Mouse (Mus musculus) ES-E14 (cell line): ENCODE measurements around the gene Gpc6. TPM values are rescaled to one million over a fixed set of nuclear protein-coding genes. Genes with fewer than 3 reads are reported as not detected.

Source experiments
- DNase-seq: peaks from one replicate; pipeline ENCODE4 v3.0.0-alpha.2; 2013; ENCODE audit warnings: low read depth, low spot score
- H3K27ac ChIP-seq: 2 replicates; pipeline ENCODE4 v1.5.1; 2012; ENCODE audit warnings: low read depth, mild to moderate bottlenecking, low read length, moderate library complexity, mixed read lengths; ENCODE audit not compliant: poor library complexity, insufficient read depth, severe bottlenecking
- H3K36me3 ChIP-seq: 2 replicates; pipeline ENCODE4 v1.6.1; 2012; ENCODE audit warnings: mild to moderate bottlenecking, low read length, moderate library complexity, mixed read lengths; ENCODE audit not compliant: control insufficient read depth, poor library complexity, insufficient read depth, severe bottlenecking
- H3K4me1 ChIP-seq, 2 experiments: fragments of 150-350 bp in 1 of 2; sonication (generic) in 1 of 2; 2 replicates each; pipeline ENCODE4 v1.6.1; 2012; ENCODE audit warnings: low read length in 2 of 2, mild to moderate bottlenecking in 1 of 2, mixed read lengths in 1 of 2; ENCODE audit not compliant: control insufficient read depth in 2 of 2, insufficient read depth in 2 of 2, poor library complexity in 1 of 2
- H3K4me3 ChIP-seq, 2 experiments: fragments of 150-350 bp in 1 of 2; sonication (generic) in 1 of 2; 2 replicates each; pipeline ENCODE4 v1.5.1; 2012; ENCODE audit warnings: low read length in 2 of 2, low read depth in 1 of 2, mild to moderate bottlenecking in 1 of 2, mixed read lengths in 1 of 2; ENCODE audit not compliant: insufficient read depth in 1 of 2, poor library complexity in 1 of 2, severe bottlenecking in 1 of 2
- H3K9ac ChIP-seq: 2 replicates; pipeline ENCODE4 v1.6.1; 2012; ENCODE audit warnings: low read depth, mild to moderate bottlenecking, low read length, mixed read lengths; ENCODE audit not compliant: poor library complexity, insufficient read depth, severe bottlenecking
- H3K9me3 ChIP-seq: fragments of 150-350 bp; sonication (generic); 2 replicates; pipeline ENCODE4 v1.6.1; 2012; ENCODE audit warnings: low read depth, mild to moderate bottlenecking, low read length; ENCODE audit not compliant: control insufficient read depth, insufficient read depth
- CHD2 ChIP-seq: IDR thresholded peaks from 2 replicates; pipeline ENCODE4 v1.6.1; 2014; ENCODE audit warnings: mild to moderate bottlenecking, low read depth, low read length, inconsistent platforms
- HCFC1 ChIP-seq: IDR thresholded peaks from 2 replicates; pipeline ENCODE4 v1.6.1; 2012; ENCODE audit warnings: low read length, inconsistent platforms, borderline replicate concordance; ENCODE audit not compliant: insufficient read depth
- MAFK ChIP-seq: IDR thresholded peaks from 2 replicates; pipeline ENCODE4 v1.6.1; 2014; ENCODE audit warnings: mild to moderate bottlenecking, low read depth, low read length, inconsistent platforms; ENCODE audit not compliant: insufficient read depth
- ZC3H11A ChIP-seq: IDR thresholded peaks from 2 replicates; pipeline ENCODE4 v1.6.1; 2012; ENCODE audit warnings: low read depth, mild to moderate bottlenecking, inconsistent platforms, low read length, borderline replicate concordance
- ZNF384 ChIP-seq: IDR thresholded peaks from 2 replicates; pipeline ENCODE4 v1.6.1; 2012; ENCODE audit warnings: low read depth, low read length, inconsistent platforms
- in situ Hi-C, 2 experiments: fragments of 600-800 bp; cut with MboI; formaldehyde crosslinking; loops; one replicate each; pipeline ENCODE4 v1.15.1; 2025; ENCODE audit warnings: low sequenced_read_pairs in 2 of 2, inconsistent platforms in 1 of 2; ENCODE audit not compliant: unreplicated experiment in 2 of 2
- total RNA-seq: library from RNA; depleted of rRNA; stranded (reverse); fragments of 300-350 nt; gene quantifications from 2 replicates; pipeline ENCODE4 v1.2.3, GENCODE M21; 2012

Gene Gpc6
- total RNA-seq, 1 experiment, result 3.2 TPM

DNA sequence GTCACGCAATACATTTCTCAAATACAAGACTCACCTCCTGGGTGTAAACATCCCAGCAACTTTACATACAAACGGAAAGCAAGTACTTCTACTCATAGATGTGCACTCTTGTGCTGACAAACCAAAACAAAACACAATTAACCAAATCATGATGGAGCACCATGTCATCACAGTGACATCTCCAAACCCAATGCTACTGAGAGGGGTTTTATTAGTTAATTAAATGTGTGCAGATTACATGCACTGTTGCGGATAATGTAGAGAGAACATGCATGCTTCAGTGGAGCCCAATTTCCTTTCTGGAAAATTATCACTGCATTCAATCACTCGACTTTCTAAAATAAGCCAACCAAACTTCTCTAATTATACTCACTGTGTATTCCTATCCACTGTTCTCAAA lies 109.0 kb downstream of the Gpc6 start:
- TF ChIP-seq HCFC1, result no peak
- TF ChIP-seq CHD2, result no peak
- no peak for TF ChIP-seq ZC3H11A
- no peak for TF ChIP-seq MAFK
- TF ChIP-seq ZNF384, result no peak
- Histone ChIP-seq H3K9me3 (no peaks in the 10 kb centered on the region), H3K27ac (no peak overlapping the region), H3K4me1 (no peaks in the 10 kb centered on the region; a peak in 1 of 4 replicates), H3K4me3 (no peak overlapping the region), H3K9ac (no peak overlapping the region), H3K36me3 (no peaks in the 10 kb centered on the region)
- no peak for DNase-seq
- in situ Hi-C loops, result no loop called here

DNA sequence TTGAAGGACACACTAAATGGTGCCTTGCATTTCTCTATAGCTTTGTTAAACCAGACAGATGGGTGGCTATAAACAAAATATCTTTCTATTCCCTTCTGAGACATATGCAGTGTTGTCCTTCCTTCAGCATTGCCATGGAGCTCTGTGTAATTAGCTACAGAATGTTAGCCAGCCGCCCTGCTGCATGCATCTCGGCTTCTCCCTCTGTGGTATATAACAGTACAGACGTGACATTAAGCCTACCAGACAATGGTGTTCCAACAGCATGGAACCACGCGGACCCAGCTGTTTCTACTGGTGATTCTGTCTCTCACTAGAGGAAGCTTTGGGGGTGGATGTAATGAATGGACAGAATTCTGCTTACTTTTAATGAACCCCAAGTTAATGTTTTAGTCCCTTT lies 115.9 kb downstream of the Gpc6 start:
- H3K4me1 ChIP-seq, result no peaks in the 10 kb centered on the region; a peak in 1 of 4 replicates
- H3K27ac ChIP-seq, result no peak overlapping the region
- no peak overlapping the region for H3K9ac ChIP-seq
- no peak for DNase-seq
- H3K9me3 ChIP-seq, result no peaks in the 10 kb centered on the region
- in situ Hi-C loops, result no loop called here
- no peak overlapping the region for H3K4me3 ChIP-seq
- no peaks in the 10 kb centered on the region for H3K36me3 ChIP-seq
- TF ChIP-seq ZNF384, result no peak
- no peak for TF ChIP-seq CHD2
- no peak for TF ChIP-seq MAFK
- TF ChIP-seq HCFC1, result no peak
- TF ChIP-seq ZC3H11A, result no peak

DNA sequence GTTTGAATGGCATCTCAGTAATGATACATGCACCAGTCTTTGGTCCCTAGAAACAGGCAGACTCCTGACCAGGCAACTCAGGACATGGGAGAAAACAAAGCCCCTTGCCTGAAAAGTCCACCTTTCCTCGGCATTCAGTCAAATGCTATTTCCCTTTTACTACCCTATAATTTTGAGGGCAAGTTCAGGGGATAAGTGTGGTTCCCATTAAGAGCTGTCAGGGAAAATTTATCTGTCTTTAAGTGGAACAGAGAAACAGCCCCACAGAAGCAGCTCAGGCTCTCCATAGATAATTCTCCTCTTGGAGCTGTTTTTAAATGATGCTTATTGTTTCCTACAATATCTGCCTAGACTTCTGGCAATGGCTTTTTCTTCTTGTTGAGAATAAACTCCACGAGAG lies 123.8 kb downstream of the Gpc6 start:
- Histone ChIP-seq H3K27ac (no peak overlapping the region), H3K36me3 (no peaks in the 10 kb centered on the region), H3K4me1 (no peaks in the 10 kb centered on the region), H3K4me3 (no peak overlapping the region), H3K9ac (no peak overlapping the region), H3K9me3 (no peaks in the 10 kb centered on the region)
- in situ Hi-C loops, result no loop called here
- TF ChIP-seq ZNF384, result no peak
- TF ChIP-seq MAFK, result no peak
- TF ChIP-seq CHD2, result no peak
- no peak for TF ChIP-seq ZC3H11A
- no peak for TF ChIP-seq HCFC1
- DNase-seq, result no peak

DNA sequence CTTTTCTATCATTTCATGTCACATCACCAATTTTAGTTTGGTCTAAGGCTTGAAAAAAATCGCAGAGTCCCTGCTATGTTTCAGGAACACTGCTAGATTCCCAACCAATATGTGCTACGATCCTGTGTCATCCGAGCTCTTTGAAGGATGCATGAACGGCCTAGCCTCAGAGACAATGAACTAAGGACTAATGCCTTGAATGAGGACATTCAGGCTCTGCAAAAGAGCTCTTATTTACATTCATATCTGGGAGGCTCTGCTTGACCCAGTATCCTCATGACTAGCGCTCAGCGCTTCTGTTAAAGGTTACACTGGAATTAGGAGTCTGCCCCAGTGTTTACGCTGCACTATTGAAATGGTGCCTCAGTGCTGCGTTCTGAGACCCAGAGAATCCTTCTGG lies 125.8 kb downstream of the Gpc6 start:
- Histone ChIP-seq H3K4me1 (no peaks in the 10 kb centered on the region), H3K9ac (no peak overlapping the region), H3K4me3 (no peak overlapping the region), H3K36me3 (no peaks in the 10 kb centered on the region), H3K9me3 (no peaks in the 10 kb centered on the region), H3K27ac (no peak overlapping the region)
- in situ Hi-C loops, result no loop called here
- no peak for TF ChIP-seq MAFK
- no peak for TF ChIP-seq CHD2
- TF ChIP-seq ZNF384, result no peak
- TF ChIP-seq ZC3H11A, result no peak
- TF ChIP-seq HCFC1, result no peak
- DNase-seq, result no peak

DNA sequence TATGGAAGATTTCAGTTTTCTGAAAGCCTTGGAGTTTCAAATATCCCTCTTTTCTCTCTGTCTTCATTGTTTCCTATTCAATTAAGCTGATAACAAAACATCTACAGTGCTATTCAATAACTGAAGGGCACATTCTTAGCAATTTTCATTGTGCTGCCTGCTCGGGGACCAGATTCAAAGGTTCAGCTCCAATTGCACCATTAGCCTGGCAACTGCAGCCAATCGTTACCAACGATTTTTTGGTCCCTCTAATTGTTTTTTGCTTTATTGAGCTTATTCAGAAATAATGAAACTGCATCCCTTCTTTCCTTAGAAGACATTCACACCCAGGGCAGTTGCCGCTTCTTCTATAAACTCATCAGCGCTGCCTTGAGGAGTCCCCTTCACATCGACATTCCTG lies 128.2 kb downstream of the Gpc6 start:
- no peaks in the 10 kb centered on the region for H3K4me1 ChIP-seq
- H3K9me3 ChIP-seq, result no peaks in the 10 kb centered on the region
- H3K9ac ChIP-seq, result no peak overlapping the region
- H3K4me3 ChIP-seq, result no peak overlapping the region
- no peak for DNase-seq
- in situ Hi-C loops, result no loop called here
- no peak for TF ChIP-seq ZNF384
- TF ChIP-seq HCFC1, result no peak
- TF ChIP-seq MAFK, result no peak
- TF ChIP-seq CHD2, result no peak
- no peak for TF ChIP-seq ZC3H11A
- no peaks in the 10 kb centered on the region for H3K36me3 ChIP-seq
- H3K27ac ChIP-seq, result no peak overlapping the region
